Mouse (Mus musculus) hindbrain, embryonic 10.5 days (tissue): ENCODE results near the gene Tbc1d22a. TPM values are rescaled to one million over a fixed set of nuclear protein-coding genes. Genes with fewer than 3 reads are reported as not detected.

Source experiments
- DNase-seq: peaks from one replicate; pipeline ENCODE4 v3.0.0-alpha.2; 2017; ENCODE audit warnings: low spot score
- H3K27ac ChIP-seq: fragments of 300-500 bp; sonication (generic); 2 replicates; pipeline ENCODE4 v1.5.1; 2016; ENCODE audit warnings: mild to moderate bottlenecking, moderate library complexity
- H3K27me3 ChIP-seq: fragments of 300-500 bp; sonication (generic); 2 replicates; pipeline ENCODE4 v1.6.1; 2016; ENCODE audit warnings: mild to moderate bottlenecking; ENCODE audit not compliant: poor library complexity, insufficient read depth, severe bottlenecking
- H3K36me3 ChIP-seq: fragments of 300-500 bp; sonication (generic); 2 replicates; pipeline ENCODE4 v1.6.1; 2016; ENCODE audit warnings: mild to moderate bottlenecking, moderate library complexity
- H3K4me1 ChIP-seq: fragments of 300-500 bp; sonication (generic); replicated peaks from 2 replicates; pipeline ENCODE4 v1.6.1; 2016; ENCODE audit warnings: mild to moderate bottlenecking
- H3K4me3 ChIP-seq: fragments of 300-500 bp; sonication (generic); 2 replicates; pipeline ENCODE4 v1.5.1; 2016; ENCODE audit warnings: mild to moderate bottlenecking, moderate library complexity
- H3K9me3 ChIP-seq: fragments of 300-500 bp; sonication (generic); 2 replicates; pipeline ENCODE4 v1.6.1; 2016; ENCODE audit warnings: mild to moderate bottlenecking, moderate library complexity
- WGBS: fragments of 180-500 bp; shearing (Covaris S2); methylation state at CpG from one replicate; pipeline ENCODE4 v1.1.7; 2016; 5-methylcytosine and 5-hydroxymethylcytosine counted together
- polyA plus RNA-seq: library from polyadenylated mRNA; unstranded; fragments of >200 nt; fragmentation: Nextera tagmentation; extraction: Ambion mirVana; gene quantifications from 2 replicates; pipeline ENCODE4 v1.2.1, GENCODE M21; 2016

The Tbc1d22a gene
- polyA plus RNA-seq, 1 experiment from 2014 or later: 13.4 TPM

DNA sequence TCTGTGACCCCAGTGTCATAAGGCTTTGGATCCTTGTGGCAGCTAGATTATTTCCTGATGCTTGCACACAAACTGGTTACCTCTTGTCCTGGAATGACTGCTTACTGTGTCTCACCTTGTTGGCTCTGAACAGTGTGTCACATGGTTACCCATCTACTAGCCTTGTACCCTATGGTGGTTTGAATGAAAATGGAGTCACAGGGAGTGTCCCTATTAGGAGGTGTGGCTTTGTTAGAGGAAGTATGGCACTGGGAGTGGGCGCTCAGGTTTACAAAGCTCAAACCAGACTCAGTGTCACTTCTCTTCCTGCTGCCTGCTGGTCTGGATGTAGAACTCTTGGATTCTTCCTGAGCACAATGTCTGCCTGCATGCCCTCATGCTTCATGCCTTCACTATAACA, 69.0 kb downstream of the Tbc1d22a start:
- Histone ChIP-seq H3K27me3 (no peaks in the 10 kb centered on the region), H3K36me3 (no peaks in the 10 kb centered on the region), H3K4me1 (peaks cover 32% of the 10 kb centered on the region), H3K4me3 (no peak overlapping the region), H3K27ac (no peak overlapping the region), H3K9me3 (no peaks in the 10 kb centered on the region)
- WGBS: 89% methylated on average over 1 of the region's 1 CpGs
- no peak for DNase-seq

DNA sequence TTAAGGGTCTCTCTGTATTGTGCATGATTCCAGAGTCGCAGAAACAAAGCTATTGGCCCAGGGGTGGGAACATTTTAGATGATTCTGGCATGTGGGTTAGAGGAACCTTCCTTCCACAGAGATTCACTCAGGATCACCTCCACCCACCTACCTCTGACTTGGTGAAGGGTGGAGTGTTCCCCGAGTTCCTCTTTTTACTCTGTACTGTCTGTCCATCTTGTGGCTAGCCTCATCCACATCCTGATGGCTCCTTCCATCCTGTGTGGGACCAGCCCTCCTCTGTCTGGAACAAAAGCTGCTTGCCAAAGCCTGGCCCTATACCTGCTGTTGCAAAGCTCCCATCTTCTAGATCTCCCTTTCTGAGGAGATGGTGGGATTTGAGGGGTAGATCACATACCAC, 71.0 kb downstream of the Tbc1d22a start:
- peaks cover 17% of the 10 kb centered on the region for H3K4me1 ChIP-seq
- DNase-seq: no peak
- no peak overlapping the region for H3K27ac ChIP-seq
- no peaks in the 10 kb centered on the region for H3K36me3 ChIP-seq
- no peaks in the 10 kb centered on the region for H3K9me3 ChIP-seq
- H3K4me3 ChIP-seq: no peak overlapping the region
- WGBS: 92% methylated on average over 2 of the region's 2 CpGs
- no peaks in the 10 kb centered on the region for H3K27me3 ChIP-seq

DNA sequence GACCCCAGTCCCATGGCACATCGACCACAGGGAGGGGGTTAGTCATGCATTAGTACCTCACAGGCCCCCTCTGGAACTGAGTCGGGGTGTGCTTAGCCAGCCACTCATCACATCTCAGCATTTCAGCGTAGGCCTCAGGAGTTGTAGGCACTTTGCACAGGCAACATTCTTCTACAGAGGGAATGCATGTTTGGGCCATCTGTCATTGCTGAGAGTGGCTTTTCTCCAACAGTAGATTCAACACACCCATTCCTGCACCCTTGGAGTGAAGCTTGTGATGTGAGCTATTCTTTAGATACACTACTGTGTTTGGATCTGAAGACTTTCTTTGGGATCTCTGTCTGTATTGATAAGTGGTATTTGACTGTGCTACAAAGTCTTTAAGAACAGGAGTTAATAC, 75.8 kb downstream of the Tbc1d22a start:
- DNase-seq: no peak
- Histone ChIP-seq H3K36me3 (no peaks in the 10 kb centered on the region), H3K27ac (no peak overlapping the region), H3K9me3 (no peaks in the 10 kb centered on the region), H3K4me3 (no peak overlapping the region), H3K4me1 (peaks cover 25% of the 10 kb centered on the region), H3K27me3 (no peaks in the 10 kb centered on the region)
- WGBS: 88% methylated on average over 3 of the region's 3 CpGs

DNA sequence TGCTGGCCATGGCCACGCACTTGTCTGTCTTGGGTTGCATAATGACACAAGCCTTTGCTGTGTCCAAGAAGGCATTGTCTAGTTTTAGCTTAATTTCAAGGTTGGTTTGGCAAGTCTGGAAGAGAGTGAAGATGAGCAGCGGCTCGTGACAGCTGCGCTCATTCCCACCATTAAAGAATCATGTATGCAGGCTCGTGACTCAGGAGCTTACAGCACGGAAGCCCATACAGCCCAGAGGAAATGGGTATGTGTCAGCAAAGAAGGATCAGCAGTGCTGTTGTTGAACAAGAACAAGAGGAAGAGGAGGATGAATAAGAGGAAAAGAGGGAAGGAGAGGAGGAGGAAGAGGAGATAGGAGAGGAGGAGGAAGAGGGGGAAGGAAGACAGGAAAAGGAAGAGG, 78.0 kb downstream of the Tbc1d22a start:
- Histone ChIP-seq H3K4me1 (peaks cover 31% of the 10 kb centered on the region), H3K27me3 (no peaks in the 10 kb centered on the region), H3K4me3 (no peak overlapping the region), H3K9me3 (no peaks in the 10 kb centered on the region), H3K36me3 (no peaks in the 10 kb centered on the region), H3K27ac (no peak overlapping the region)
- DNase-seq: no peak
- 73% methylated on average over 6 of the region's 6 CpGs for WGBS

DNA sequence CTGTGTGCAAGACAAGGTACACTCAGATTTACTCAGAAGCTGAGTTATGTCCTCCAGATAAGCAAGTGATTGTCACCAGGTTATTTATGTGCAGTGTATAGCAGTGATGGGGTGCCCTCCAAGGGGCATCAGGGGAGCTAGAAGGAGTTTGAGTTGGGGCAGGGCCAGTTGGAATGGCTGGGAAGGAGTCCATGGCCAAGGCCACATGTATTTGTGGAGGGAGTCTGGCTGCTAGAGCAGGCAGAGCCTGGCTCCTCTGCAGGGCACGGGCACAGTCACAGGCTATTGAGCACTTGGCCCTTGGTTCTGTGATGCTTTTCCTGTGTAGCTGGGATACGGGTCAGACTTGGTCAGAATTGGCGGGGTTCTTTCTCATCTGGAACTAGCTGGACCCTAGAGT, 80.2 kb downstream of the Tbc1d22a start:
- DNase-seq: no peak
- H3K27me3 ChIP-seq: no peaks in the 10 kb centered on the region
- H3K36me3 ChIP-seq: no peaks in the 10 kb centered on the region
- H3K4me1 ChIP-seq: peaks cover 31% of the 10 kb centered on the region
- no peak overlapping the region for H3K27ac ChIP-seq
- WGBS: 90% methylated on average over 3 of the region's 3 CpGs
- no peak overlapping the region for H3K4me3 ChIP-seq
- H3K9me3 ChIP-seq: no peaks in the 10 kb centered on the region

DNA sequence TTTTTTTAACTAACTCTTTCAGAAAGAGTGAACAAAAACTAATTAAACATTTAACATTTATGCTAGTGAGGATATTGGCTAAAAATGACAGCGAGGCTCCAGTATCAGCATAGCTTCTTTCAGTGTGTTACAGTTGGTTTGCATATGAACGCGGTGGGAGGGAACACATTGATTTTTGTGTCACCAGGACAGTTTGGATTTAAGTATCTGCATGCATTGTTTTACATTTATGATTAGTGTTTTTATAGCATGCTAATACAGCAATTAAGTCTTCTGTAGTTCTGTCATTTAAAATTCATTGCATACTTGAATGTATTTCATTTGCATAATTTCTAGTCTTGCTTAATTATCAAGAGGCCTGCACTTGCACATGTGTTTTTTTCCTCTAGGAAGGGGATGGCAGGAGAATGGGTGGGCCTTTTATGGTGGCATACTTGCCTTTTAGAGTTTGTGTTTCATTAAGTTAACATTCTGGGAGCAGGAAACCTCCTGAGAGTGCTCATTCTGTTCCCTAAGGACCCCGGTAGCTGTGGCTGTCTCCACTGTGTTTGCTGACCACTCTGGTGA, 81.5 kb downstream of the Tbc1d22a start:
- Histone ChIP-seq H3K27me3 (no peaks in the 10 kb centered on the region), H3K4me1 (peaks cover 29% of the 10 kb centered on the region), H3K9me3 (no peaks in the 10 kb centered on the region), H3K36me3 (no peaks in the 10 kb centered on the region), H3K27ac (no peak overlapping the region), H3K4me3 (no peak overlapping the region)
- no peak for DNase-seq
- 81% methylated on average over 4 of the region's 4 CpGs for WGBS

DNA sequence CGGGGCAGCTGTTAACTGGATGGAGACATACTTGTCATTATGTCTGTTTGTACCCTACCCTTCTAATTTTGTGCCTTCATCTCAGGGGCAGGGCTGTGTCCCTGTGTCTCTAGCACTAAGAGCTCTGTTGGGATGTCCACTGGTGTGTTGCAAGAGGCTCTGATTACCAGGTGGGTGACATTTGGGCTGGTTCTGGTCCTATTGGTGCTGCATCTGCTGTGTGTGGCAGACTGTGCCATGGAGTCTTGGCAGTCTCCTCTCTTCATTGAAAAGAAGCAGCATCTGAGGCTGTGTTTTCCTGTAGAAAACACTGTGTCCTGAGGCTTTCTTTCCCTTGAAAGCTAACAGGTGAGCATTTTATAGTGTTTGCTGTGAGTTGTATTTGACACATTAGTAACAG, 83.0 kb downstream of the Tbc1d22a start:
- DNase-seq: no peak
- no peaks in the 10 kb centered on the region for H3K27me3 ChIP-seq
- no peaks in the 10 kb centered on the region for H3K36me3 ChIP-seq
- WGBS: 89% methylated on average over 1 of the region's 1 CpGs
- H3K9me3 ChIP-seq: no peaks in the 10 kb centered on the region
- peaks cover 18% of the 10 kb centered on the region for H3K4me1 ChIP-seq
- no peak overlapping the region for H3K4me3 ChIP-seq
- H3K27ac ChIP-seq: no peak overlapping the region

DNA sequence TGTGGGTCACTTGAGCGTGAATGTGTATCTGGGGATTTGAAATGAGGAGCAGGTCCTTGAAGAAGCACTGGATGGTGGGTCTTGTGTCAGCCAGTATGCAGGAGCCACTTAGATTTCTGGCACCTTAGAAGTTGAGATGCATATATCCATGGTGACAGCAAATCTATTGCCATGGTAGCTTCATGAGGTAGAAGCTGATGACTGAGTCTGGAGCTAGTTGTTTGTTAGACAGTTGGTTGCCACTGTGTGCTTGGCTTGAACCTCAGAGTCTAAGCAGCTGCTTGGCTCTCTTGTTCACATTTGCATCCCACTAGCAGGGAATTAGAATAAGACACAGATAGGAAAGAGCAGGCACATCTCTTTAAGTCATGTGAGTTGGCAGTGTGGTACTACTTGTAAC, 89.6 kb downstream of the Tbc1d22a start:
- Histone ChIP-seq H3K36me3 (no peaks in the 10 kb centered on the region), H3K4me3 (no peak overlapping the region), H3K9me3 (no peaks in the 10 kb centered on the region), H3K4me1 (no peaks in the 10 kb centered on the region), H3K27ac (no peak overlapping the region), H3K27me3 (no peaks in the 10 kb centered on the region)
- 89% methylated on average over 1 of the region's 1 CpGs for WGBS
- DNase-seq: no peak

DNA sequence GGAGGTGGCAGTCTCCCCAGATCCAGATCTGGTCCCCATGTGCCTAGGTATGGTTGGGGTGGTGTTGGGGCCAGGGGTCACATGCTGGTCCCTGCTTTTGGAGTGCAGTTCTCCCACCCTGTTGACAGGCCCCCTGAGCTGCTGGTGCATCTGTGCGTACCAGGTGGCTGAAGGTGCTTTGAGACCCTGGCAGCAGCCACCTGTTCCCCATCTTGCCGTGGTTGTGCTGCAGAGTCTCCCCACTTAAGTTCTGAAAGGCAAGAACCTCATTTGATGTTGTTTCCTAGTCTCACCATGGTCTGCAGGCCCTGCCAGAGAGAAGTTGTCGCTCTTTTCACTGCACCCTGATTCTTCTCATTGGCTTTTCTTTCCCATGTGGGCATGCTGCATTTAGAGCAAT, 90.6 kb downstream of the Tbc1d22a start:
- Histone ChIP-seq H3K9me3 (no peaks in the 10 kb centered on the region), H3K27me3 (no peaks in the 10 kb centered on the region), H3K4me1 (no peaks in the 10 kb centered on the region), H3K4me3 (no peak overlapping the region), H3K36me3 (no peaks in the 10 kb centered on the region), H3K27ac (no peak overlapping the region)
- 91% methylated on average over 3 of the region's 3 CpGs for WGBS
- no peak for DNase-seq

DNA sequence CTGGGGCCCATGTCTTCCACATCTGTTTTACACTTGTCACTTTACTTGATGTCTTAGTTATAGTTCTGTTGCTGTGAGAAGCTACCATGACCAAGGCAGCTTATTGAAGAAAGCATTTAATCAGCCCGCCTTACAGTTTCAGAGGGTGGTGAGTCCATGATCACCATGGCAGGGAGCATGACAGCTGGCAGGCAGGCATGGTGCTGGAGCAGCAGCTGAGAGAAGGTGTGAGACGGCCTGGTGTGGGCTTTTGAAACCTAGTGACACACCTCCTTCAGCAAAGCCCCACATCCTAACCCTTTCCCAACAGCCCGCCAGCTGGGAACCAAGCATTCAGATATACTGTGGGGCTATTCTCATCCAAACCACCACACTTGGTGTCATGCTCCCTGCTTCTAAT, 91.0 kb downstream of the Tbc1d22a start:
- Histone ChIP-seq H3K36me3 (no peaks in the 10 kb centered on the region), H3K27me3 (no peaks in the 10 kb centered on the region), H3K27ac (no peak overlapping the region), H3K4me3 (no peak overlapping the region), H3K9me3 (no peaks in the 10 kb centered on the region), H3K4me1 (no peaks in the 10 kb centered on the region)
- 75% methylated on average over 3 of the region's 3 CpGs for WGBS
- DNase-seq: no peak

DNA sequence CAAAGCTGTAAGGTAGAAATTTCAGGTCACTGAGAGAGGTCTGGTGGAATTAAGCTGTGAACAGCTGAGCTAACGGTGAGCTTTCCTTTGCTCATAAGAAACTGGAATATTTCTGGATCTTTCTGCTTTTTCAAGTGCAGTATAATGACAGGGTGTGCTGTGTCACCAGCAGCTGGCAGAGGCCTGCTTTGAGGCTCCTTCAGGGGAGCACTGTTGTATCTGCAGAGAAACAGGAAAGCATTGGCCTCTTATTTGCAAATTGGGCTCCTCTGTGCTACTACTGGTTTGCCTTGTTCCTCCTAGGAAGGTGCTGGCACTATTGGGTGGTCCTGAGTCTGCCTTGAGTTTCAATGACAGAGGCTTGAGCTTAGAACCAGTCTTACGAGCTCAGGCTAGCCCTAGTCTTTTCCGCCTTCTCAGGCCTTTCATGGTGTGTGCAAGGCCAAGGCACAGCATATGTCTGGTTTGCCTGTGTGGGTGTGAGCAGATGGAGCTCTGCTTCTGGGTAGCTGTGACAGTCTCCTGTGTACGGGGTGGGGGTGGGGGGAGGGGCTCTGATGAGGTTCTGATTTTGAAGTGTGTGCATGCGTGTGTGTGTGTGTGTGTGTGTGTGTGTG, 95.1 kb downstream of the Tbc1d22a start:
- 87% methylated on average over 5 of the region's 5 CpGs for WGBS
- Histone ChIP-seq H3K9me3 (peaks cover 3% of the 10 kb centered on the region; the same call in 1 of the 2 replicates), H3K4me1 (no peaks in the 10 kb centered on the region), H3K36me3 (peaks cover 6% of the 10 kb centered on the region), H3K27me3 (no peaks in the 10 kb centered on the region), H3K4me3 (no peak overlapping the region), H3K27ac (no peak overlapping the region)
- no peak for DNase-seq

DNA sequence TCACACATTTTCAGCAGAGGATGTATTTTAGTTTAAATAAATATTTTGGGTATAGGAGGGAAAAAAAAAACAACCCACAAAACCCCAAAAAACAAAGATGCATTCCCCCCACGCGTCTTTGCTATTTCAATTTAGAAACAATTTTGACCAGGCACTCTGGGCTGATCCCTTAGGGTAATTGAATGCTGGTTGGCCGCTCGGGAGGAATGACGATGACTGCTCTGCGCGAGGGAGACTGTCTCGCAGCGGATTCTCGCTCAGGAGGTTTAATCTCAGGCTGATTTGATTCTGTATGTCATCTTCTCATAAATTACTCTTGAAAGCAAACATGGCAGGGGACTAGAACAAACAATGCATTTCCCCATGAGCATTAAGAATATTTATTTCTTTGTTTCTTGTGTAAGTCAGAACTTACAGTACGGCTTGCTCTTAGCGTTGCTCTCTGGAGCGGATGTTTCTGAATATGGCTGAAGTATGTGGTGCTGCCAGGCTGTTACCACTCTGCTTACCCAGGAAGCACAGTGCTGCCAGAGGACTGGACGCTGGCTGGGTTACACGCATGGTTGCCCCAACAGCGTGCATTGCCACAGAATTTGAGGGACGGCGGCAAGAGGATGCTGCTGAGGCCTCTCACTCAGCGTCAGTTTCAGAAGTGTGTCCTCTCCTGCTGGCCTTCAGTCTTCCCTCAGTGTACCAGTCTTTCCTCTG, 106.7 kb downstream of the Tbc1d22a start:
- Histone ChIP-seq H3K27ac (peak overlapping the region; percentile 53; the same call in 1 of the 2 replicates), H3K4me1 (no peaks in the 10 kb centered on the region), H3K9me3 (0 out of 2 replicates have a peak, but pooled peaks cover 4% of the 10 kb centered on the region), H3K27me3 (no peaks in the 10 kb centered on the region), H3K4me3 (no peak overlapping the region), H3K36me3 (peaks cover 5% of the 10 kb centered on the region)
- 85% methylated on average over 19 of the region's 19 CpGs for WGBS
- no peak for DNase-seq

DNA sequence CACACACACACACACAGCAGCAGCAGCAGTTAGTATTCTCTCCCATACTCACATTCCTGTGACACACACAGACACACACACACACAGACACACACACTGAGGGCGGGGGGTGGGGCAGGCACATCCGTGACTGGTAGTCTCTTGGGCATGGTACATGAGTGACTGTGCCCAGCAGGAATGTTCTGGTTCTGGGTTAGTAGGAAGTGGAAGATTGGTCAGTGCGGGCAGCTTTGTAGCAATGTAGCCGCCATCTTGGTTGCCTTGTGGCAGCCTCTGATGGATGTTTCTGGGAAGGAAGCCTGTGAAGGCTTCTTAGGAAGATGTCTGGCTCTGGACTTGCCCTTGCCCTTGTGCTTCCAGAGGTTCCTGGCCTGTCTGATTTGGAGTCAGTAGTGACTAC, 112.1 kb downstream of the Tbc1d22a start:
- Histone ChIP-seq H3K27ac (no peak overlapping the region), H3K27me3 (no peaks in the 10 kb centered on the region), H3K9me3 (no peaks in the 10 kb centered on the region), H3K4me3 (no peak overlapping the region), H3K4me1 (no peaks in the 10 kb centered on the region; the same call in 1 of the 2 replicates), H3K36me3 (no peaks in the 10 kb centered on the region)
- WGBS: 85% methylated on average over 4 of the region's 4 CpGs
- no peak for DNase-seq
